Mouse (Mus musculus) spleen, adult 2 months (tissue): Measurements from ENCODE around the gene Tle3.

Experiments used
- CTCF ChIP-seq: fragments of 200-500 bp; IDR thresholded peaks from 2 replicates; pipeline ENCODE4 v1.5.1; 2011; ENCODE audit warnings: mild to moderate bottlenecking, inconsistent platforms; ENCODE audit not compliant: insufficient read depth, insufficient read length, insufficient replicate concordance; ENCODE audit errors: extremely low read depth
- POLR2A ChIP-seq: fragments of 200-500 bp; IDR thresholded peaks from 2 replicates; pipeline ENCODE4 v1.6.1; 2011; ENCODE audit warnings: low read depth, low read length, inconsistent platforms

DNA sequence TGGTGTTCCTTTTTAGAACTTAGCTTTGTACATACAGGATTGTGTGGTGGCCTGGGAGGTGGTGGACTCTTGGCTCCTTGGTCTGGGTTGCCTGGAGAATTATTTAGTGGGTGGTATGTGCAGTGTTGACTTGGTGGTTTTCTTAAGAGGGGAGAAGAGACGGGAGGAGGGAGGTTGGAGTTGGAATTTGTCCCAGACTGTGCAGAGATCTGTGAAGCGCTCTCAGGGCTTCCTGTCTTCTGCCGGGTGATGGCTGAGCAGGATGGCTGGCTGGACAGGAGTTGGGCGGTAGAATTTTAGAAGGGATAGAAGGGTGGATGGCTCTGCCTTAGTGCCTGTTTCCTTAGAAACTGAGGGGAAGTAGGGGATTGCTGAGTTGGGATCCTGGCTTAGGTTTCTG lies 25.0 kb downstream of the Tle3 start:
- TF ChIP-seq CTCF (no peak), POLR2A (no peak)
